Mouse (Mus musculus): ENCODE results near the gene Atp2b4.

The Atp2b4 gene

GRCm38 (mm10) chr1:133797979-133798820, 2.6 kb downstream of the Atp2b4 start:
- DNase-seq = no peak

- no peak for DNase-seq
Observed at GRCm38 (mm10) chr1:133797327-133797978, 3.4 kb downstream of the Atp2b4 start.

DNA sequence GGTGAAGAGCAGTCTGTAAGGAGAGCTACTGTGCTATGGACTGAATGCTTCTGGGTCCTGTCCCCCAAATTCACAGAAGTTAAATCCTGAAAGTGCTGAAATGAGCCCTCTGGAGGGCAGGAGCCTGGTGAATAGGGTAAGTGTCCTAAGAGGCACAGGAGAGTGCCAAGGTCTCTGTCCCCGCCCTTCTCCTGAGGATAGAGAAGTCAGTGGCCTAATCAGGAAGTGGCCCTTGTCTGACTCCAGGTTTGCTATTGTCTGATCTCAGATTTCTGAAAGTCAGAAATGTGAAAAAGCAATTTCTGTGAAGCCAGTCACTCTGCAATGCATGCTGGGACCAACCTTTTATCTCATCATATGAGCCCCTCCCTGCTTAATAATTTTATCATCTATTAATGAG, 7.2 kb downstream of the Atp2b4 start:
- DNase-seq = no peak

- DNase-seq = no peak
Observed at GRCm38 (mm10) chr1:133790011-133790410, 10.8 kb downstream of the Atp2b4 start.

DNA sequence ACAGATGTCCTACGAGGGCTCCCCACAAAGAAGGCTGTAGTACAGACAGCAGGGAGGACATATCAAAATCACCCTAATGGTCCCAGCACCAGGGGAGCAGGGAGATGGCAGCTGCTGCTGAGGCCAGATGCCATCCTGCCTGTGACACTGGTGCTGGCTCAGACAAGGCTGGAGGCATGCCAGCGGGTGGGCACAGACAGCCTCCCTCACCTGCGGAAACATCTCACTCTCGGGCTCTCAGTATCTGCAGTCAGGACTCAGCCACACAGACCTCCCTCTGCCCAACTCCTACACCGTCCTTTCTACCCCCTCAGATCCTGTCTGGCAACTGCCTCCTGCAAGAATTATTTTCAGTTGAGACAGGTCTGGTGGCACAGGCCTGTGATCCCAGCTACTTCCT, 12.0 kb downstream of the Atp2b4 start:
- DNase-seq = no peak

DNA sequence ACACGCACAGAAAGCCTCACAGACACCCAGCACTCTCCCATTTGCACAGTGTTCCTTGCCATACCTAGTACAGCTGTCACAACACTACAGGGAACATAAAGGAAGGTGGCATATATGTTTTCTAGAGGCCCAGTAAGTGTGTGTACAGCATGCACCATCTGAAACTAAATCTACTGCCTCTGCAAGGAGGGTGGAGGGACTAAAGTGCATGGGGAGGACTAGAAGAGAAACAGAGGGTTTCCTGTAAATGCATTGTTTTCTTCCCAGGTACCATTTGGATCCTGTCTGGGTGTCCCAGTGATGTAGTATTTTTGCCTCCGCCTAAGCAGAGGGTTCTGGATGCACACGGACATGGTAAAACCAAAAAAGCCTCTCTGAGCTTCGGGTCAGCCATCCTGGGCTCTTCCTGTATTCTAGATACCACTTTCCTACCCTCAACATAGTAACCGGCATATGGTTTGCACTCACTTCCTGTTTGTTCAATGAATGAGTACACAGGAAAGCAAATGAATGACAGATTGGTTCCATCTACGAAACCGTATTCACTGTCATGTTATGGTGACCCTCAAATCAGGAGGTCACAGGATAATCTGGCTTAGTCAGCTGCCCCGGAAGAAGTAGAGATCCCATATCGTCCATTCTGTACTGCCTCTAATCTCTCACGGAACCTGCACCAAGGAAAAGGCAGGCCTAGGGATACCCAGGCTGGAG, 13.2 kb downstream of the Atp2b4 start:
- no peak for DNase-seq

- DNase-seq = no peak
Observed at GRCm38 (mm10) chr1:133784621-133785020, 16.2 kb downstream of the Atp2b4 start.

DNA sequence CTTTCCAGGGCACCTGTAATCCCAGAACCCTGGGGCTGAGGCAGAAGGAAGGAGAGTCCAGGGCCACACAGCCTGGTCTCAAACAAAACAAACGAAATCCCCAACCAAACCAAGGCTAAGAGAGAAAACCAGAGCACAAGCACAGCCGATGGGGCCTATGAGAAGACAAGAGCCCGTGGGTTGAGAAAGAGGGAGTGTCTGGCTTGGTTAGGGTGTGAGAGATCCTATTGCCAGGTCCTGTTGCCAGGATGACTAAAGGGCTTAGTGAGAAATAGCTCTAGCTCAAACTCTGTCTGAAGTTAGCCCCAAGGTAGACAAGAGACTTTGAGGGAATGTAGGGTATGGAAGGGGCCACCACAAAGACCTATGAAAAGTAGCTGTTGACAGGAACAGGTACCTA, 19.3 kb downstream of the Atp2b4 start:
- DNase-seq = no peak

DNA sequence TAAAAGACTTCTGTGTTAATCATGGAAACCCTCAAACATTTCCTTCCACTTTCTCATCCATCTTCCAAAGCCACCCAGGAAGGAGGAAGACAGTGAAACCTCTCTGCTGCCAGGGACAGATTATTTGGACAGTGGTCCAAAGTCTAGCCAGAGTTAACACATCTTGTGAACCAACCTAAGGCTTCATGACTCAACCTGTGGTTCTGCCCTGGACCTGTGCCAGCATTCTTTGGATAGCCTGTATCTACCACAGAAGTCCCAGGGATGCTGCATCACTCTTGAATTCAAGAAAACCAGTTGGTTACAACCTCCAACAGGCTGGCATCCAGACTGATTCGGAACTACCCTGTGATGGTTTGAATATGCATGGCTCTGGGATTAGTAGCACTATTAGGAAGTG, 21.8 kb downstream of the Atp2b4 start:
- DNase-seq = no peak

- no peak for DNase-seq
Observed at GRCm38 (mm10) chr1:133777651-133778231, 23.1 kb downstream of the Atp2b4 start.

- DNase-seq = no peak
Observed at GRCm38 (mm10) chr1:133772553-133772952, 28.3 kb downstream of the Atp2b4 start.

- no peak for DNase-seq
Observed at GRCm38 (mm10) chr1:133771831-133772399, 28.9 kb downstream of the Atp2b4 start.

- DNase-seq = peak; percentile 45
Observed at GRCm38 (mm10) chr1:133767994-133768393, 32.8 kb downstream of the Atp2b4 start.

- no peak for DNase-seq
Observed at GRCm38 (mm10) chr1:133766901-133767529, 33.8 kb downstream of the Atp2b4 start.

DNA sequence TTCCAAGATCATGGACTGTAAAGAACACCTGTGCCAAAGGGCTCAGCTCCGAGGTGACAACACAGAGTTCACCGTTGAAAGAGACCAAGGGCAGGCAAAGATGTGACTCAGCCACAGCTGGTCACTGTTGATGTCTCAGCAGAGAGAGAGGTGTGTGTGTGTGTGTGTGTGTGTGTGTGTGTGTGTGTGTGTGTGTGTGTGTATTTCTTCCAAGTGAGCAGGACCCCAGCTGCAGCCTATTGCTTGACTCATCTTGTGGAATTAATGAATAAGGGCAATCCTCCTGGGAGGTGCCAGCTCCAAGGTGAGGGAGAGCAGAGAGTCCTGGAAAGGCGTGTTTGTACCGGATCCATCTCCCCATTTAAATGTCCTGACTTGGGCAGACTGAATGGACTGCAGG, 35.5 kb downstream of the Atp2b4 start:
- DNase-seq = no peak

- no peak for DNase-seq
Observed at GRCm38 (mm10) chr1:133762946-133763422, 37.9 kb downstream of the Atp2b4 start.

DNA sequence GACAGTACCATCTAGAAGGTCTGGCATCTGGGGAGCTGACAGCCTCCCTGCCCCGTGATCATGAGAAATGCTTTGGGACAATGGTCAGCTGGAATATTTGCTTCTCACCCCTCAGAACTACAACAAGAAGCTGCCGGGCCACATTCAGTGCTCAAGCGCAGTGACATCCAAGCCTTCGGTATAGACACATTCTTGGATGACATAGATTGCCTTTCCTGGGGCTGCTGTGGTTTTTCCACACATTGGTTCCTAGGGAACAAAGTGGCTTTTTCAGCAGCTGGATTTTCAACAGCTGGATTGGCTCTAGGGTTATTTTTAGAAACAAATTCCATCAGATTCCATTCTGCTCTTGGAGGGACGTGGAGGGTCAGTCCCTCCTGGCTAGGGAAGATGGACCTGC, 39.6 kb downstream of the Atp2b4 start:
- no peak for DNase-seq

GRCm38 (mm10) chr1:133754317-133754868, 46.4 kb downstream of the Atp2b4 start:
- no peak for DNase-seq

- DNase-seq = no peak
Observed at GRCm38 (mm10) chr1:133753325-133753724, 47.5 kb downstream of the Atp2b4 start.

DNA sequence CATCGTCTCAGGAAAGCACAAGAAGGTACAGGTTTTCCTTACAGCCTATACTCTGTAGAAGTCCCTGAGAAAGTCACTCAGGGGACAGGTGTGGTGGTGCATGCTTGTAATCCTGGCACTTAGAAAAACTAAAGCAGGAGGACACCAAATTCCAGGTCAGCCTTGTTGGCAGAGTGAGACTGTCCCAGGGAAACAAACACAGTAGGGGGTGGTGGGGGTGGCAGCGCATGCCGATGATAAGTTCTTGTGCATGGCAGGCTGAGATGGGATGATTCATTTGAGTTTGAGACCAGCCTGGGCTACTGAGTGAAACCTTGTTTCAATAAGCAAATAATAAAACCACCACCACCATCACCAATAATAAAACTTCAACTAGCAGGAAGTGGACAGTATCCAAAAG, 49.2 kb downstream of the Atp2b4 start:
- DNase-seq = peak; percentile 36

- no peak for DNase-seq
Observed at GRCm38 (mm10) chr1:133749954-133750353, 50.9 kb downstream of the Atp2b4 start.

GRCm38 (mm10) chr1:133745078-133745495, 55.8 kb downstream of the Atp2b4 start:
- no peak for DNase-seq
